Mouse (Mus musculus) heart, embryonic 16.5 days (tissue): Measurements from ENCODE around the gene Hyal1. TPM values are rescaled to one million over a fixed set of nuclear protein-coding genes. Genes with fewer than 3 reads are reported as not detected.
"Not testable (repeated sequence)": the region's sequence is repeated elsewhere in the genome, so short reads cannot be mapped to it uniquely, and the experiment has no call there.

Source experiments
- ATAC-seq: fragments of 200-750 bp; cut with Nextera tagmentation; replicated peaks from 2 replicates; pipeline ENCODE4 v1.8.0; 2017; ENCODE audit warnings: moderate number of reproducible peaks; ENCODE audit not compliant: insufficient read depth, low FRiP score; ENCODE audit errors: extremely low read depth
- H3K27ac ChIP-seq: fragments of 300-500 bp; sonication (generic); 2 replicates; pipeline ENCODE4 v1.5.1; 2014; ENCODE audit warnings: mild to moderate bottlenecking, low read length, control low read depth, moderate library complexity
- H3K27me3 ChIP-seq: fragments of 300-500 bp; sonication (generic); 2 replicates; pipeline ENCODE4 v1.6.1; 2014; ENCODE audit warnings: low read length, mixed read lengths; ENCODE audit not compliant: control insufficient read depth, insufficient read depth
- H3K36me3 ChIP-seq: fragments of 300-500 bp; sonication (generic); 2 replicates; pipeline ENCODE4 v1.6.1; 2014; ENCODE audit not compliant: control insufficient read depth, insufficient read depth
- H3K4me1 ChIP-seq: fragments of 300-500 bp; sonication (generic); 2 replicates; pipeline ENCODE4 v1.6.1; 2014; ENCODE audit warnings: low read length, mixed read lengths; ENCODE audit not compliant: control insufficient read depth, insufficient read depth
- H3K4me2 ChIP-seq: fragments of 300-500 bp; sonication (generic); 2 replicates; pipeline ENCODE4 v1.6.1; 2014; ENCODE audit warnings: low read depth, mild to moderate bottlenecking, control low read depth, low read length
- H3K4me3 ChIP-seq: fragments of 300-500 bp; sonication (generic); 2 replicates; pipeline ENCODE4 v1.5.1; 2014; ENCODE audit warnings: mild to moderate bottlenecking, control low read depth, low read length
- H3K9ac ChIP-seq: fragments of 300-500 bp; sonication (generic); 2 replicates; pipeline ENCODE4 v1.6.1; 2014; ENCODE audit warnings: low read length, control low read depth
- H3K9me3 ChIP-seq: fragments of 300-500 bp; sonication (generic); replicated peaks from 2 replicates; pipeline ENCODE4 v1.6.1; 2016; ENCODE audit warnings: low read length; ENCODE audit not compliant: control insufficient read depth
- WGBS: fragments of 180-500 bp; shearing (Covaris S2); extraction: QIAGEN DNeasy Blood & Tissue Kit; methylation state at CpG from one replicate; pipeline ENCODE4 v1.1.7; 2014; 5-methylcytosine and 5-hydroxymethylcytosine counted together
- polyA plus RNA-seq: library from polyadenylated mRNA; unstranded; fragments of >200 nt; fragmentation: Nextera tagmentation; extraction: Ambion mirVana; gene quantifications from 2 replicates; pipeline ENCODE4 v1.2.1, GENCODE M21; 2015

Hyal1 gene
- polyA plus RNA-seq, 1 experiment from 2014 or later = 8.4 TPM

- ATAC-seq = peak; percentile 91
- under 1% methylated on average over 53 of the region's 53 CpGs for whole genome bisulfite sequencing
- Histone ChIP-seq H3K9ac (peak overlapping the region; percentile 96), H3K27me3 (peaks cover 8% of the 10 kb centered on the region), H3K4me2 (peak overlapping the region; percentile 91), H3K4me1 (peaks cover 29% of the 10 kb centered on the region), H3K4me3 (peak overlapping the region; percentile 70), H3K9me3 (no peaks in the 10 kb centered on the region), H3K27ac (peak overlapping the region; percentile 98), H3K36me3 (peaks cover 22% of the 10 kb centered on the region)
These were observed 22.4 kb upstream of the Hyal1 start for GRCm38 (mm10) chr9:107554319-107554825.

- Histone ChIP-seq H3K4me1 (peaks cover 29% of the 10 kb centered on the region), H3K9ac (peak overlapping the region; percentile 96), H3K27me3 (peaks cover 6% of the 10 kb centered on the region), H3K27ac (peak overlapping the region; percentile 98), H3K9me3 (no peaks in the 10 kb centered on the region), H3K36me3 (peaks cover 29% of the 10 kb centered on the region), H3K4me2 (peak overlapping the region; percentile 83), H3K4me3 (peak overlapping the region; percentile 70)
- WGBS = under 1% methylated on average over 23 of the region's 23 CpGs
- peak; percentile 12 for ATAC-seq
These were observed 21.7 kb upstream of the Hyal1 start for GRCm38 (mm10) chr9:107555031-107555457.

- ATAC-seq = no peak
- H3K4me2 ChIP-seq = peak overlapping the region; percentile 83
- no peaks in the 10 kb centered on the region for H3K9me3 ChIP-seq
- peak overlapping the region; percentile 70 for H3K4me3 ChIP-seq
- peak overlapping the region; percentile 98 for H3K27ac ChIP-seq
- peak overlapping the region; percentile 96 for H3K9ac ChIP-seq
- H3K36me3 ChIP-seq = peaks cover 35% of the 10 kb centered on the region
- H3K27me3 ChIP-seq = peaks cover under 1% of the 10 kb centered on the region
- H3K4me1 ChIP-seq = peaks cover 28% of the 10 kb centered on the region
- WGBS = 24% methylated on average over 2 of the region's 2 CpGs
These were observed 21.0 kb upstream of the Hyal1 start for GRCm38 (mm10) chr9:107555701-107556100.

DNA sequence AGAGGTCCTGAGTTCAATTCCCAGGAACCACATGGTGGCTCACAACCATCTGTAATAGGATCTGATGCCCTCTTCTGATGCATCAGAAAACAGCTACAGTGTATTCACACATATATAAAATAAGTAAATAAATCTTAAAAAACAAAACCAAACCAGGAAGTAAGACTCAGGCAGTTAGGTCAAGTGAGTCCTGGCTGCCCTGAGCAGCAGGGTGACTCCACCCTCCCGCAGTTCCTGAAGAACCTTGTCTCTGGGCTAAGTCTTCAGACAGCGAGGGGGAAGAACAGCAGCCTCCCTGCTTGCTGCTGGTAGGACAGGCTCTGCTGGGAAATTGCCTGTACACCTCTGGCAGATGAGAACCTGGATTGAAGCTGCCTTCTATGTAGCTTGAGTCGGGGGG, 20.4 kb upstream of the Hyal1 start:
- Histone ChIP-seq H3K9ac (peak overlapping the region; percentile 96), H3K4me1 (peaks cover 23% of the 10 kb centered on the region), H3K9me3 (no peaks in the 10 kb centered on the region), H3K36me3 (peaks cover 39% of the 10 kb centered on the region), H3K27me3 (no peaks in the 10 kb centered on the region), H3K27ac (no peak overlapping the region), H3K4me3 (peak overlapping the region; percentile 70), H3K4me2 (peak overlapping the region; percentile 83)
- ATAC-seq = no peak
- WGBS = 54% methylated on average over 3 of the region's 3 CpGs

DNA sequence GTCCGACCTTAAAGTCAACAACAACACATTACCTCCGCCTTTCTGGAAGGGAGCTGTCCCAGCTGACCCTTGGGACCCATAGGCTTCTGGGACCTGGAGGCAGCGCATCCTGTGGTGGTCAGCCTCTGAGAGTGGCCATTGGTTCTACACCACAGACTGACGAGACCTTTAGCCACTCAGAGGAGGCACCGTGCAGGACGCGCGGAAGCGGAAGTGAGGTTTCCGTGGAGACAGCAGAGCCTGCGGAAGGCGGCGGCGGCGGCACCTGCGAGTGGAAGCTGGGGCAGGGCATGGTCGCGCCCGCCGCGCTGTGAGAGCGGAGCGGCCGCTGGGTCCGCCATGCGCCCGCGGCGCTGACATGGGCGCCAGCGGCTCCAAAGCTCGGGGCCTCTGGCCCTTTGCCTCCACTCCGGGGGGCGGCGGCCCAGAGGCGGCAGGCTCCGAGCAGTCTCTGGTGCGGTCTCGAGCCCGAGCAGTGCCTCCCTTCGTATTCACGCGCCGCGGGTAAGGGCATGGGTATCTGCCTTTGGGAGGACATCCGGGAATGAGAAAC, 13.6 kb upstream of the Hyal1 start, which contains the start of gene Tusc2:
Gene Tusc2 (plus strand): TSS at position 227 of the 553 bp plus-strand sequence.
- H3K4me3 ChIP-seq = peak within 1 kb of the TSS; percentile 96
- H3K9me3 ChIP-seq = no peaks in the 10 kb centered on the region
- no peaks in the 10 kb centered on the region for H3K27me3 ChIP-seq
- peak; percentile 92 for ATAC-seq
- peak within 1 kb of the TSS; percentile 88 for H3K4me2 ChIP-seq
- WGBS = 0% methylated on average over 44 of the region's 46 CpGs
- peaks cover 18% of the 10 kb centered on the region for H3K4me1 ChIP-seq
- H3K36me3 ChIP-seq = peaks cover 37% of the 10 kb centered on the region
- peak within 1 kb of the TSS; percentile 71 for H3K27ac ChIP-seq
- peak within 1 kb of the TSS; percentile 90 for H3K9ac ChIP-seq

- Histone ChIP-seq H3K4me1 (peaks cover 26% of the 10 kb centered on the region), H3K27ac (peak overlapping the region; percentile 9)
These were observed 11.2 kb upstream of the Hyal1 start for GRCm38 (mm10) chr9:107565556-107565955.

GRCm38 (mm10) chr9:107566041-107566709, 10.6 kb upstream of the Hyal1 start:
- H3K27me3 ChIP-seq = no peaks in the 10 kb centered on the region
- WGBS = 50% methylated on average over 15 of the region's 15 CpGs
- peaks cover 32% of the 10 kb centered on the region for H3K4me1 ChIP-seq
- peak overlapping the region; percentile 18; the same call in 1 of the 2 replicates for H3K4me2 ChIP-seq
- H3K4me3 ChIP-seq = peak overlapping the region; percentile 0; the same call in 1 of the 2 replicates
- no peak for ATAC-seq
- no peak overlapping the region for H3K9ac ChIP-seq
- no peaks in the 10 kb centered on the region for H3K9me3 ChIP-seq
- peak overlapping the region; percentile 93 for H3K27ac ChIP-seq
- H3K36me3 ChIP-seq = peaks cover 10% of the 10 kb centered on the region

More at GRCm38 (mm10) chr9:107565556-107565955, 11.2 kb upstream of the Hyal1 start:
- Histone ChIP-seq H3K4me2 (peak overlapping the region; percentile 18; the same call in 1 of the 2 replicates), H3K36me3 (peaks cover 14% of the 10 kb centered on the region)
- H3K27me3 ChIP-seq, H3K9ac ChIP-seq, H3K4me3 ChIP-seq, ATAC-seq, H3K9me3 ChIP-seq: not testable (repeated sequence)
- 43% methylated on average over 5 of the region's 5 CpGs for WGBS

- Histone ChIP-seq H3K4me1 (peaks cover 38% of the 10 kb centered on the region), H3K9ac (no peak overlapping the region), H3K9me3 (no peaks in the 10 kb centered on the region), H3K4me2 (peak overlapping the region; percentile 75; the same call in 1 of the 2 replicates), H3K4me3 (peak overlapping the region; percentile 0; the same call in 1 of the 2 replicates), H3K27me3 (no peaks in the 10 kb centered on the region), H3K36me3 (peaks cover 8% of the 10 kb centered on the region), H3K27ac (peak overlapping the region; percentile 93)
- 57% methylated on average over 3 of the region's 3 CpGs for WGBS
- ATAC-seq = peak; percentile 28
These were observed 9.9 kb upstream of the Hyal1 start for GRCm38 (mm10) chr9:107566855-107567254.
